Mouse (Mus musculus) left cerebral cortex, adult 8-10 months (tissue): ENCODE data around the gene Nsun5. TPM values are rescaled to one million over a fixed set of nuclear protein-coding genes. Genes with fewer than 3 reads are reported as not detected.
A peak's percentile ranks its signal among the peaks of the same experiment; 100 is the strongest.

ENCODE experiments used
- DNase-seq, 2 experiments: peaks; one replicate each; pipeline ENCODE4 v3.0.0; 2022; ENCODE audit warnings: low spot score in 2 of 2
- microRNA-seq, 2 experiments: library from miRNA; unstranded; fragments of <30 nt; microRNA quantifications; one replicate each; pipeline ENCODE4 v1.2.0; 2022
- total RNA-seq, 4 experiments: library from RNA; stranded (reverse); gene quantifications; 2 replicates each; pipeline ENCODE4 v1.2.4; 2022

Nsun5 gene
- total RNA-seq, 4 experiments from 2014 or later: 13.6 to 22.3 (median 20.3) TPM

- no peak for DNase-seq
These were observed 1.4 kb downstream of the Nsun5 start for GRCm38 (mm10) chr5:135371195-135371594.

- DNase-seq: no peak
These were observed 3.8 kb downstream of the Nsun5 start for GRCm38 (mm10) chr5:135373601-135374000.

GRCm38 (mm10) chr5:135375167-135375566 is 5.4 kb downstream of the Nsun5 start:
- DNase-seq: no peak

GRCm38 (mm10) chr5:135376341-135376740 is 6.6 kb downstream of the Nsun5 start:
- DNase-seq: no peak

DNA sequence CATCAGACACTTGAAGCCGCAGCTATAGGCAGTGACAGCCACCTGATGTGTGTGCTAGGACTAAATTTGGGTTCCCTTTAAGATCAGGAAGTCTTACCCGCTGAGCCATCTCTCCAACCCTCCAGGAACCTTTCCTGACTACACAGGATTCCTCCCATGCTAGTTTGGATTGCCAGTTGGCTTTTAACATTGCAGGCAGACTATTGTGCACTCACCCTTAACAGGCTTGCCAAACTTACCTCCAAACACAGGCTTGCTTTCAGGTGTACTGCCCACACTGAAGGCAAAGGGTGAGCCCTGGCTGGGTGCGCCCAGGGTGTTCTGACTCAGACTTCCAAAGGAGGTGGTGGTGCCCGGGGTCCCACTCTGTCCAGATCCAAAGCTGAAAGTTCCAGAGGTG is 10.9 kb downstream of the Nsun5 start:
- no peak for DNase-seq

GRCm38 (mm10) chr5:135381356-135381925 is 11.7 kb downstream of the Nsun5 start:
- DNase-seq: no peak

GRCm38 (mm10) chr5:135382746-135383145 is 13.0 kb downstream of the Nsun5 start:
- no peak for DNase-seq

- no peak for DNase-seq
These were observed 14.0 kb downstream of the Nsun5 start for GRCm38 (mm10) chr5:135383771-135384170.

GRCm38 (mm10) chr5:135394004-135394823 is 24.5 kb downstream of the Nsun5 start, which contains the start of gene Pom121:
Pom121 (minus strand) TSS chr5:135394546.
- peak; percentile 52 to 72 for DNase-seq

DNA sequence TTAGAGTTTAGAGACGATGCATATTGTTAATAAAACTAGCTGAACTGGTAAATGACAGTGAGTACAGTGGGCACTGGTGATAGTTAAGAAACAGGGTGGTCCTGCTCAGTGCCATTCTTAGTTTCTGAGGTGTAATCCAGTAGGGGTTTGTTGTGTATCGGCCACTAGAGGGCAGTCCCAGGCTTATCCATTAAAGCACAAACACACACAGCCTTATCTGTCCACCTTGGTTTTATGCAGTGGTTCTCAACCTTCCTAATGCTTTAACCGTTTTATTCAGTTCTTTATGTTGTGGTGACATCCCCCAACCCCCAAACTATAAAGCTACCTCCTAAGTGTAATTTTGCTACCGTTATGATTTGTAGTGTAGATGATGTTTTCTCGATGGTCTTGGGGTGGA is 26.1 kb downstream of the Nsun5 start:
- no peak for DNase-seq

GRCm38 (mm10) chr5:135399382-135399781 is 29.6 kb downstream of the Nsun5 start:
- no peak for DNase-seq

GRCm38 (mm10) chr5:135400244-135400643 is 30.5 kb downstream of the Nsun5 start:
- DNase-seq: peak in 1 of 2 experiments; percentile 68

GRCm38 (mm10) chr5:135404623-135405022 is 34.9 kb downstream of the Nsun5 start:
- DNase-seq: peak; percentile 40 to 74

GRCm38 (mm10) chr5:135405437-135405836 is 35.7 kb downstream of the Nsun5 start:
- no peak for DNase-seq

DNA sequence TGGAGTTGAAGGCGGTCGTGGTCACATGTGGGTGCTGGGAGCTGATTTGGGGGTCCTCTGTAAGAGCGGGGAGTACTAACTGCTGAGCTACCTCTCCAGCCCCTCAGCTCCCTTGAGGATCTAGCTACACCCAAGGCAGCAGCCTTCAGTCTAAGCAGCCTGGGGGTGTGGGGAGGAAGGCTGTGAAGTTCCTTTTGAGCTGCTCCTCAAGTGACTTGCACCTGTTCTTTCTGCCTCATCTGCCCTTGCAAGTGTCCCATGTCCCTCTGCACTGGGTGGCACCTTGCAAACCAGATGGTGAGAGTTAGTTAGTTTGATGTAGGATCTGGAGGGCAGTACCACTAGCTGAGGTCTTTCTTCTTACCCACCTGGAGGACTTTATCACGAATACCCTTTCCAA is 38.4 kb downstream of the Nsun5 start:
- no peak for DNase-seq

GRCm38 (mm10) chr5:135410266-135410665 is 40.5 kb downstream of the Nsun5 start:
- DNase-seq: no peak

Small RNA genes within 50 kb of the gene (microRNA-seq; reads per million reads assigned to microRNA genes)
- 0.44 to 1.9 reads per million in 2 experiments for gene Mir7033

Other genes starting within 250 kb of the Nsun5 start
- gene Tbl2, start 220.3 kb upstream of the Nsun5 start, total RNA-seq: 10 to 100 TPM; 22.9 to 28.7 (median 27.5) TPM
- 10 to 100 TPM; 51.9 to 65.5 (median 57.1) TPM for gene Bcl7b, start 201.7 kb upstream of the Nsun5 start, total RNA-seq
- gene Baz1b, start 182.7 kb upstream of the Nsun5 start, total RNA-seq: 10 to 100 TPM; 69.3 to 77.7 (median 73.6) TPM
- 1 to 10 TPM; 4.3 to 6.5 (median 5.4) TPM for gene Fzd9, start 118.7 kb upstream of the Nsun5 start, total RNA-seq
- gene Fkbp6, start 19.9 kb upstream of the Nsun5 start, total RNA-seq: under 1 TPM in 1 of 4 experiments, not detected in 3; 0.78 TPM
- gene Trim50, start 16.7 kb upstream of the Nsun5 start, total RNA-seq: not detected
- gene Pom121, start 24.6 kb downstream of the Nsun5 start, total RNA-seq: 10 to 100 TPM; 40.9 to 47.1 (median 44.0) TPM
- 10 to 100 TPM; 41.3 to 47.8 (median 45.0) TPM for gene Hip1, start 175.2 kb downstream of the Nsun5 start, total RNA-seq
- gene Ccl26, start 193.6 kb downstream of the Nsun5 start, total RNA-seq: not detected
- gene Ccl24, start 203.1 kb downstream of the Nsun5 start, total RNA-seq: not detected